Mouse (Mus musculus) liver, postnatal 0 days (tissue): ENCODE results near the gene Gtpbp2. TPM values are rescaled to one million over a fixed set of nuclear protein-coding genes. Genes with fewer than 3 reads are reported as not detected.

ENCODE experiments used
- ATAC-seq: fragments of 200-750 bp; cut with Nextera tagmentation; 2 replicates; pipeline ENCODE4 v1.8.0; 2017; ENCODE audit warnings: mild to moderate bottlenecking, moderate library complexity
- DNase-seq: peaks from one replicate; pipeline ENCODE4 v3.0.0-alpha.2; 2016
- H3K27ac ChIP-seq: fragments of 300-500 bp; sonication (generic); 2 replicates; pipeline ENCODE4 v1.5.1; 2014; ENCODE audit warnings: antibody characterized with exemption, moderate library complexity, mild to moderate bottlenecking, low read depth
- H3K27me3 ChIP-seq: fragments of 300-500 bp; sonication (generic); 2 replicates; pipeline ENCODE4 v1.6.1; 2014; ENCODE audit warnings: low read length, control low read depth, mixed read lengths; ENCODE audit not compliant: insufficient read depth
- H3K36me3 ChIP-seq: fragments of 300-500 bp; sonication (generic); replicated peaks from 2 replicates; pipeline ENCODE4 v1.6.1; 2014; ENCODE audit warnings: mild to moderate bottlenecking, control low read depth, low read length, moderate library complexity, mixed read lengths; ENCODE audit not compliant: insufficient read depth
- H3K4me1 ChIP-seq: fragments of 300-500 bp; sonication (generic); 2 replicates; pipeline ENCODE4 v1.6.1; 2014; ENCODE audit warnings: antibody characterized with exemption, mild to moderate bottlenecking, control low read depth; ENCODE audit not compliant: insufficient read depth
- H3K4me2 ChIP-seq: fragments of 300-500 bp; sonication (generic); 2 replicates; pipeline ENCODE4 v1.6.1; 2014; ENCODE audit warnings: low read depth, mild to moderate bottlenecking, low read length, moderate library complexity, mixed read lengths
- H3K4me3 ChIP-seq: fragments of 300-500 bp; sonication (generic); 2 replicates; pipeline ENCODE4 v1.5.1; 2014; ENCODE audit warnings: low read depth, low read length
- H3K9ac ChIP-seq: fragments of 300-500 bp; sonication (generic); replicated peaks from 2 replicates; pipeline ENCODE4 v1.6.1; 2014; ENCODE audit warnings: mild to moderate bottlenecking, moderate library complexity
- H3K9me3 ChIP-seq: fragments of 300-500 bp; sonication (generic); 2 replicates; pipeline ENCODE4 v1.6.1; 2016; ENCODE audit warnings: mild to moderate bottlenecking, control low read depth, low read length, mixed read lengths
- CTCF ChIP-seq: sonication (generic); IDR thresholded peaks from 2 replicates; pipeline ENCODE4 v1.5.1; 2016; ENCODE audit warnings: antibody characterized with exemption, low read depth
- EP300 ChIP-seq: IDR thresholded peaks from 2 replicates; pipeline ENCODE4 v1.6.1; 2016; ENCODE audit warnings: antibody characterized with exemption, low read depth, mild to moderate bottlenecking
- WGBS: fragments of 180-500 bp; shearing (Covaris S2); extraction: QIAGEN DNeasy Blood & Tissue Kit; methylation state at CpG from one replicate; pipeline ENCODE4 v1.1.7; 2014; ENCODE audit not compliant: insufficient replicate concordance; 5-methylcytosine and 5-hydroxymethylcytosine counted together
- polyA plus RNA-seq: library from polyadenylated mRNA; unstranded; fragments of >200 nt; fragmentation: Nextera tagmentation; extraction: Ambion mirVana; gene quantifications from 2 replicates; pipeline ENCODE4 v1.2.1, GENCODE M21; 2015

The Gtpbp2 gene
- polyA plus RNA-seq, 1 experiment from 2014 or later: 27.5 TPM

GRCm38 (mm10) chr17:46143578-46144423 is 17.0 kb upstream of the Gtpbp2 start, which contains the start of gene Rsph9:
Gene Rsph9, minus strand, starts transcription at chr17:46144216.
- ATAC-seq (peak; percentile 96), DNase-seq (peak; percentile 90)
- 7% methylated on average over 37 of the region's 37 CpGs for WGBS
- Histone ChIP-seq H3K27me3 (no peaks in the 10 kb centered on the region), H3K9ac (peak within 1 kb of the TSS; percentile 36), H3K9me3 (no peaks in the 10 kb centered on the region), H3K36me3 (peaks cover 35% of the 10 kb centered on the region), H3K4me1 (peaks cover 20% of the 10 kb centered on the region), H3K4me3 (peak within 1 kb of the TSS; percentile 35), H3K27ac (0 out of 2 replicates have a peak within 1 kb of the TSS, but pooled peaks have one; percentile 44), H3K4me2 (peak within 1 kb of the TSS; percentile 78)
- TF ChIP-seq EP300 (no peak; the same call in 1 of the 2 replicates), CTCF (no peak)

- WGBS: 3% methylated on average over 32 of the region's 33 CpGs
Measured at GRCm38 (mm10) chr17:46152847-46153782, 7.7 kb upstream of the Gtpbp2 start, which contains the start of gene Mad2l1bp. Gene Mad2l1bp, minus strand, starts transcription at chr17:46153553.

GRCm38 (mm10) chr17:46154336-46154735 is 6.5 kb upstream of the Gtpbp2 start:
- Histone ChIP-seq H3K27me3 (no peaks in the 10 kb centered on the region), H3K4me1 (peaks cover 39% of the 10 kb centered on the region), H3K9me3 (no peaks in the 10 kb centered on the region), H3K4me3 (no peak overlapping the region), H3K36me3 (peaks cover 7% of the 10 kb centered on the region; the same call in 1 of the 2 replicates), H3K4me2 (no peak overlapping the region), H3K9ac (no peak overlapping the region), H3K27ac (no peak overlapping the region)
- DNase-seq: no peak
- no peak for TF ChIP-seq EP300
- TF ChIP-seq CTCF: no peak
- no peak for ATAC-seq
- 74% methylated on average over 3 of the region's 3 CpGs for WGBS

More at GRCm38 (mm10) chr17:46152847-46153782, 7.7 kb upstream of the Gtpbp2 start, which contains the start of gene Mad2l1bp:
- peak; percentile 91 for DNase-seq
- Histone ChIP-seq H3K27me3 (no peaks in the 10 kb centered on the region), H3K36me3 (peaks cover 19% of the 10 kb centered on the region), H3K4me3 (peak within 1 kb of the TSS; percentile 75), H3K4me1 (peaks cover 30% of the 10 kb centered on the region), H3K27ac (peak within 1 kb of the TSS; percentile 79), H3K9ac (peak within 1 kb of the TSS; percentile 84), H3K4me2 (peak within 1 kb of the TSS; percentile 87), H3K9me3 (no peaks in the 10 kb centered on the region)
- TF ChIP-seq CTCF (no peak), EP300 (peak; percentile 45; the same call in 1 of the 2 replicates)
- ATAC-seq: peak; percentile 87

GRCm38 (mm10) chr17:46156680-46157079 is 4.2 kb upstream of the Gtpbp2 start:
- Histone ChIP-seq H3K36me3 (no peaks in the 10 kb centered on the region), H3K4me1 (peaks cover 39% of the 10 kb centered on the region), H3K4me3 (no peak overlapping the region), H3K4me2 (peak overlapping the region; percentile 53), H3K27me3 (no peaks in the 10 kb centered on the region), H3K9ac (0 out of 2 replicates have a peak overlapping the region, but pooled peaks have one; percentile 12), H3K9me3 (no peaks in the 10 kb centered on the region), H3K27ac (peak overlapping the region; percentile 82)
- DNase-seq (peak; percentile 51), ATAC-seq (peak; percentile 14)
- WGBS: 63% methylated on average over 5 of the region's 5 CpGs
- TF ChIP-seq CTCF (0 out of 2 replicates have a peak, but pooled peaks have one; percentile 3), EP300 (no peak; the same call in 1 of the 2 replicates)

GRCm38 (mm10) chr17:46157131-46157530 is 3.7 kb upstream of the Gtpbp2 start:
- H3K9me3 ChIP-seq: no peaks in the 10 kb centered on the region
- no peaks in the 10 kb centered on the region for H3K27me3 ChIP-seq
- no peak for DNase-seq
- peak overlapping the region; percentile 82 for H3K27ac ChIP-seq
- peaks cover 44% of the 10 kb centered on the region for H3K4me1 ChIP-seq
- no peak for ATAC-seq
- 0 out of 2 replicates have a peak overlapping the region, but pooled peaks have one; percentile 12 for H3K9ac ChIP-seq
- H3K4me3 ChIP-seq: no peak overlapping the region
- TF ChIP-seq EP300 (no peak), CTCF (no peak)
- H3K4me2 ChIP-seq: peak overlapping the region; percentile 50
- no peaks in the 10 kb centered on the region for H3K36me3 ChIP-seq
- 93% methylated on average over 8 of the region's 8 CpGs for WGBS
